Mouse (Mus musculus): ENCODE results near the gene Cyp2d12.
A peak's percentile ranks its signal among the peaks of the same experiment; 100 is the strongest.
"Not testable (repeated sequence)": the region's sequence is repeated elsewhere in the genome, so short reads cannot be mapped to it uniquely, and the experiment has no call there.

The Cyp2d12 gene

DNA sequence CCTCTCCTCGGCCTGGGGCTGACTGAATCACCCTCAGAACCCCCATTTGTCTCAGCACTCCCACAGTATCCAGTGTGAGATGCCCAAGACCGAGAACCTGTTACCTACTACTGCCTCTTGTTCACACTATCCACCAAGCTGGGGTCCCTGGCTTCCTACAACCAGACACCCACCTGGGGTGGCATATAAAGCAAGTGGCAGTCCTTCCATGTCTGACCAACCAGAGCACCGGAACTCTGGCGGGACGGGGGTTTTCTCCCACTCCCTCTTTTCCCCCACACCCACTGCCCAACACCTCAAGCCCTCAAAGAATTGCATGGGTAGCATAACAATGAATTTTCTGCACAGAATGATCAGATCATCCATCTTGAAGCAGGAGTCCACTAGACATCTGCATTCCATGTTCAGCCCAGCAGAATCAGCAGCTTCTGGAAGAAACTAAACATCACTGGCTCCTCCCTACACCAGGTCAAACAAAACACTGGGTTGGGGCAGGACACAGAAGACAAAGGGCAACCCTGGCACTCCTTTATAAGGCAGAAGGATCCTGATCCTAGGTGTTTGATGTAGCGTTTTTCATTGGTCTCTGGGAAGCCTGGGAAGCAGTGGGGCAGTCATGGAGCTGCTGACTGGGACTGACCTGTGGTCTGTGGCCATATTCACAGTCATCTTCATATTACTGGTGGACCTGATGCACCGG, at the start of gene Cyp2d12:
Cyp2d12 (plus strand) TSS at position 542 of the 700 bp plus-strand sequence.
- no peak for DNase-seq

GRCm38 (mm10) chr15:82506971-82507370, 47.9 kb upstream of the Cyp2d12 start:
- no peak for DNase-seq

- DNase-seq, result not testable (repeated sequence)
These were observed 47.1 kb upstream of the Cyp2d12 start for GRCm38 (mm10) chr15:82507740-82508139.

DNA sequence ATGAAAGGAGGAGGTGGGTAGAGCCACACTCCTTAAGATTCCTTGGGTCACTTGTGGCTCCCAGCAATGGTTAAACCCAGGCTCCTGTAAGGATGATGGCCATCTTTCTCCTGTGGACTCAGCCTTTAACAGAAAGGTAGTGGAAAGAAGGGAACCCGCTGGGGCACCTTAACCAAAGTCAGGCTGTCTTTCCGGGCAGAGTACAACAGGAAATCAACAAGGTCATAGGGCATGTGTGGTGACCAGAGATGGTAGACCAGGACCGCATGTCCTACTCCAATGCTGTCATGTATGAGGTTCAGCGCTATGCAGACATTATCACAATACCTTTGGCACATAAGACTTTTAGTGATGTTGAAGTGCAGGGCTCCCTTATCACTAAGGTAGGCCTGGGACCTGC, 45.4 kb upstream of the Cyp2d12 start:
- not testable (repeated sequence) for DNase-seq

DNA sequence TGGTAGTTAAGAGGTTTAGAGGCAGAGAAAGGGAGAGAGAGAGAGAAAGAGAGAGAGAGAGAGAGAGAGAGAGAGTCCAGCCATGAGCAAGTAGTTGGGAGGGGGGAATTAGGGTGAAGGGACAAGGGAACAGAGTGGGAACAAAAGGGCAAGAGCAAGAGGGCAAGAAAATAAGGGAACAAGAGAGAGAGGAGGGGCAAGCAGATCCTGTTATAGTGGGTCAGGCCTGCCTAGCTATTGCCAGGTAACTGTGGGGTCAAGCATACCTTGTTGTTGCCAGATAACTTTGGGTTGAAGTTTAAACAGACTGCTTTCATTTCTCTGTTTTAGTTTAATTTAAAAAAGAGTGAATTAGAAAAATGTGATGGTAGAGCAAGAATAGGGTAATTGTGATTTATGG, 44.4 kb upstream of the Cyp2d12 start:
- not testable (repeated sequence) for DNase-seq

DNA sequence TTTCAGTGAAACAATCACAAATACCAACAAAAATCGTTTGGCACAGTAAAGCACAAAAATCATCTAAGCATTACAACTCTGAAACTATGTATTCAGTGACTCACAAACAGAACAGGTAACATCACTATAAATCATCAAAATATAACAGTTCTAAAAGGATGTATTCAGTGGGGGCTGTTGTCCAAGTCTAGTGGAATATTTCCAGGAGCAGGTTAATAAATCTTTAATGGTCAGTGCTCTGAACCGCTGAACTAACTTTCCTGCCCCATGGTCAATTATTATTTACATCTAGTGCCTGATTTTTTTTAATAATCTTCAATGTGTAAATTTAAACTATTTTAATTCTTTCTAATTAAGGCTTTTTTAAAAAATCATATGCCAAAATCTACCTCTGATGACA, 42.8 kb upstream of the Cyp2d12 start:
- DNase-seq, result not testable (repeated sequence)

DNA sequence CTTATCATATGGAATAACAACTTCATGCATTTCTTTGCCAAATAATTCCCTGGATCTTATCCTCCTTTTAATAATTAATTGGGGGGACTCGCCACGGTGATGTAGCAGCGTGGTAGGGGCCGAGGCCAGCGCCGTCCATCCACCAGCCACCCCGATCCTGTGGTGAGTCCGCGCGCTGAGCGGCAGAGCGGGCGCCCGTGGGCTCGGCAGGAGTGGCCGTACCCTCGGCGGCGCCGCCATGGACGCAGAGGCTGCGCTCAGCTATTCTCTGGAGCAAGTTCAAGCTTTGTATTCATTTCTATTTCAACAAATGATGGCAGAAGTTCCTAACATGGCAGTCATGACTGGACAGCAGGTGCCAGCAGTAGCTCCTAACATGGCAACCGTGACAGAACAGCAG, 38.7 kb upstream of the Cyp2d12 start:
- not testable (repeated sequence) for DNase-seq

GRCm38 (mm10) chr15:82527371-82527770, 27.5 kb upstream of the Cyp2d12 start:
- DNase-seq, result peak; percentile 2

DNA sequence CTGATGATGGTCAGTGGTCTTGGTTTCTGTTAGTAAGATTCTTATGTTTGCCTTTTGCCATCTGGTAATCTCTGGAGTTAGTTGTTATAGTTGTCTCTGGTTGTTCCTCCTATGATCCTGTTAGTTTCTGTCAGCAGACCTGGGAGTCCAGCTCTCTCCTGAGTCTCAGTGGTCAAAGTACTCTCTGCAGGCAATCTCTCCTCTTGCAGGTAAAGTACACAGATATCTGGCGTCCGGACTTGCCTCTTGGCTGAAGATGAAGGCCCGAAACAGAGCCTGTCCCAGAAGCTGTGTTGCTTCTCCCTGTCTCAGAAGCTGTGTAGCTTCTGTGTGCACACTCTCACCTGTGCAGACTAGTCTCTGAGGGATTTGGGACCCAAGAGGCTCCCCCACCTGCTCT, 22.2 kb upstream of the Cyp2d12 start:
- DNase-seq, result not testable (repeated sequence)

DNA sequence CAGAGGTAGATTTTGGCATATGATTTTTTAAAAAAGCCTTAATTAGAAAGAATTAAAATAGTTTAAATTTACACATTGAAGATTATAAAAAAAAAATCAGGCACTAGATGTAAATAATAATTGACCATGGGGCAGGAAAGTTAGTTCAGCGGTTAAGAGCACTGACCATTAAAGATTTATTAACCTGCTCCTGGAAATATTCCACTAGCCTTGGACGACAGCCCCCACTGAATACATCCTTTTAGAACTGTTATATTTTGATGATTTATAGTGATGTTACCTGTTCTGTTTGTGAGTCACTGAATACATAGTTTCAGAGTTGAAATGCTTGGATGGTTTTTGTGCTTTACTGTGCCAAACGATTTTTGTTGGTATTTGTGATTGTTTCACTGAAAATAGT, 11.9 kb upstream of the Cyp2d12 start:
- DNase-seq, result not testable (repeated sequence)

DNA sequence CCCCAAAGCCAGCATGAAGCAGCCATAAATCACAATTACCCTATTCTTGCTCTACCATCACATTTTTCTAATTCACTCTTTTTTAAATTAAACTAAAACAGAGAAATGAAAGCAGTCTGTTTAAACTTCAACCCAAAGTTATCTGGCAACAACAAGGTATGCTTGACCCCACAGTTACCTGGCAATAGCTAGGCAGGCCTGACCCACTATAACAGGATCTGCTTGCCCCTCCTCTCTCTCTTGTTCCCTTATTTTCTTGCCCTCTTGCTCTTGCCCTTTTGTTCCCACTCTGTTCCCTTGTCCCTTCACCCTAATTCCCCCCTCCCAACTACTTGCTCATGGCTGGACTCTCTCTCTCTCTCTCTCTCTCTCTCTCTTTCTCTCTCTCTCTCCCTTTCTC, 10.3 kb upstream of the Cyp2d12 start:
- DNase-seq, result not testable (repeated sequence)

DNA sequence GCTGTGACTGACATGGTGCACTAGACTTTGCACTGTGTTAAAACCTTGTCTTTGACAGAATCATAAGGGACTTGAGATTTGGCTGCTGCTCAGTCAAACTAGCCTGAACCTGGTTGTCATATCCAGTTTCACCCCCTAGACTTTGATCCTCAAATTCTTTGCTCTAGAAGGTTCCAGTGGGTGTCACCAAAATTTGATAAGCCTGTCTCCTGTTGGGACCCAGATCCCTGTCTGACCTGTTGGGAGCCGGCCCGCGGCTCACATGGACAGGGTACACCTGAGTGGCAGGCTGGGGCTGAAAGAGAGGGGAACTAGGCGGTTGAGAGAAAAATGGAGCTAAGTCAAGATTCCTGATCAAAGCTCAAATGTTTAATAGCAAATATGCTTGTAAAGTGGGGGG, 7.1 kb upstream of the Cyp2d12 start:
- not testable (repeated sequence) for DNase-seq

- DNase-seq, result not testable (repeated sequence)
These were observed 1.7 kb upstream of the Cyp2d12 start for GRCm38 (mm10) chr15:82553211-82553610.

DNA sequence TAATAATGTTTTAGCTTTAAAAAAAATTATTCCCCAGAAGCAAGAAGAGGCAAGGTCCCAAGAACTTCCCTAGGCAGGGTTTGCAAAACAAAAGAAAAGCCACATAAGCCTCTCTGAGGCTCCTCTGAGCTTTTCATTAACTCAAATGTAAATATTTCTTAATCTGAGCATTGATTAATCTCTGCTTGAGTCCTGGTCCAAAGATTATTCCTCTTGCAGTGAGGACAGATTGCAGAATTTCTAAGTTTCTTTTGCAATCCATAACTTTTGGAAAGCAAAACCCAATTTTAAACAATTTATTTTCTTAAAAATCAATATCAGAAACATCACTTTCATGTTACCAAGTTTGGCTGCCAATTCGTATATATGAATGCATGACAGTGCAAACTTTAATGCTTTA, 18.0 kb downstream of the Cyp2d12 start:
- no peak for DNase-seq

DNA sequence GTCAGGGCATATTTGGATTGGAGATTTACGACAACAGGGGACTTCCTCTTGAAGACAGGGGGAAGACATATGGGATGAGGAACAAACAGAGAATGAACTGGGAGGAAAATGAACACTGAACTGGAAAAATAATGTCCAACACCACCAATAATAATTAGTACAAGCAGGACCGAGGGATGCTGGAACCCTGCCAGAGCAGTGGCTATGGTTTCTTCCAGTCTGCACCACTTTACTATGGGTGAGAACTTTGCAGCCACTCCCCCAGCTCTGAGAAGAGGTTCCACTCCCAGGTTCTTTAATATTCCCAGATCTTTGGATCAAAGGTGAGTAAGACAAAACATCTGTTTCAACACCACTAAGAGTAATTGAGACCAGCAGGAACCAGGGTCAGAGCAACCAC, 24.2 kb downstream of the Cyp2d12 start:
- no peak for DNase-seq

GRCm38 (mm10) chr15:82582621-82583020, 27.7 kb downstream of the Cyp2d12 start:
- no peak for DNase-seq
